Mouse (Mus musculus): Measurements from ENCODE around the gene Mrvi1.

DNA sequence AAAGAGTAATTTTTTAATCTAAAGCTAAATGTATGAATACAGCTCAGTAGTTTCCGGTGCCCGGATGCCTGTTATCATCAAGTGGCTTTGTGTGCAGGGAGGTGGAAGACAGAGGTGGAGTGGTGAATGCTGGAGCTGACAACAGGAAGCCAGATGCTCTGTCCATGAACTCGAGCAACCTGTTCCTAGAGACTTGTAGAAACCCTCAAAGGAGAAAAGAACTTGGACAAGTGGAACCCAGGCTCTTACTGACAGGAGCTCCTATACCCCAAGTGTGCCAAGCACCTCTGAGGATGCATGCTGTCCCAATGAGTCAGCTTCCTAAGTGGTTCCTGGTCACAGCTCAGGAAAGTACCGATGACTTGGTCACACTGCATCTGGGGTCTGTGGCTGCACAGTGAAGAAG is 41.1 kb downstream of the Mrvi1 start:
- TF ChIP-seq POLR2A (IDR thresholded peaks at IDR 0.05; ENCODE audit: control insufficient read depth, low read depth, low read length) = no peak
- no peak for TF ChIP-seq CTCF (IDR thresholded peaks at IDR 0.05; ENCODE audit: control insufficient read depth, insufficient read depth, insufficient replicate concordance, low read depth, low read length)
